Mouse (Mus musculus) induced T-regulatory cell, adult 2 months (primary cell): ENCODE results near the gene Morc1.

Source experiments
- DNase-seq: peaks from one replicate; pipeline ENCODE4 v3.0.0-alpha.2; 2012; ENCODE audit warnings: low read depth

Gene Morc1

DNA sequence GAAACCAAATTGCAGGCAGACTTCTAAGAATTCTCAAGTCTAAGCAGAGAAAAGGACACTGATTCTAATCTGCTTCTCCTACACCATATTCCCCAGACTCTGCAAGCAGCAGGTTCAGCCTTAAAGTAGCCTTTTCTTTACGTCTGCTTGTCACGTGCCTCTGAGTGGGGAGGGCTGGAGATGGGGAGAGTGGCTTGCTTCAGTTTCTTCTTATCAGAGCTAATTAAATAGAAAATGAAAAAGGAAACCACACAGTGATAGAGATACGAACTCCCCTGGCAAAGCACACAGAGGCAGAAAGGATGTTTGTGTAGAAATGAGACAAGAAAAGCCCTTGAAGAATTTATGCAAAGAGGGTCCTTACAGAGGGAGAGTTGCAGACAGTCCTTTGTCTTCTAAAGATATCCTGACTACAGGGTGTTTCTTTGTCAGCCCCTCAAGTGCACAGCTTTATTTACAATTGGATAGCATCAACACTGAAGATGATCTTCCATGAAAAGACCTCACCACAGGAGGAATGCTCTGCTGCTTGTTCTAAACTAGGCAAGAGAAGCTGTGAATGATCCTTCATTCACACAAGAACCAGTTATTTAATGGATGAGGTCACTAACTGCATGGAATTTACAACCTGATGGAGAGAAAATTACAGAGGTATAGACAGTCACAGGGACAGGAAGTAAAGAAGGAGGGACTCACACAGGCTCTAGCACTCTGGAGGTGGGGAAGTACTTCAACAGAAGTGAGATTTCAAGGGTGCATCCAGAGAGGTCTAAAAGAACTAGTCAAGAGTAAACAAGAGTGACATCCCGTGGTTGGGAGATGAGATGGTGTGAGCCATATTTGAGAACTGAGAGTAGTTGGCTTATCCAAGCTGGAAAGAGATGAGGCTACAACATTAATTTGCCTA lies 44.1 kb downstream of the Morc1 start:
- peak; percentile 1 for DNase-seq

DNA sequence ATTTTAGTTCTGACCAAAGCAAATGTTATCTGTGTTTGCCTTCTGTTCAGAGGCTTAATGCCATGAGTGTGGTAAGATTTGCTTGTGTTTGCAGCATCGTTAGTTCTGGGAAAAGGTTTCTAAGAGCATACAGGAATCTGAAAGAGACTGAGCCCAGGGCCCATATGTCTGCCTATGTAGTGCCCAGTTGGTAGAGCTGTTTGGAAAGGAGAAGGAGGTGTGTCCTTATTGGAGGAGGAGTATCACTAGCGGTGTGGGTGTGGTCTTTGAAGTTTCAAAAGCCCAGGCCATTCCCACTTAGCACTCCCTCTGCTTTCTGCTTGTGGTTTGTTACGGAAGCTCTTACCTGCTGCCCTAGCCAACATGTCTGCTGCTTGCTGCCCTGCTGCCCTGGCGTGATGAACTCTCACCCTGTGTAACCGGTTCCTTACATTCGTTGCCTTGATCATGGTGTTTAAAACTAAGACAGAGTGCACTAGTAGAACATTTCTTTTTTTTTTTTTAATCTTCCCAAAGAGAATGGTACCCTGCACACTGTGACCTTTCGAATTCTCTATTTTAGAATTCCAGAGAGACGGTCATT lies 48.3 kb downstream of the Morc1 start:
- DNase-seq, result no peak

DNA sequence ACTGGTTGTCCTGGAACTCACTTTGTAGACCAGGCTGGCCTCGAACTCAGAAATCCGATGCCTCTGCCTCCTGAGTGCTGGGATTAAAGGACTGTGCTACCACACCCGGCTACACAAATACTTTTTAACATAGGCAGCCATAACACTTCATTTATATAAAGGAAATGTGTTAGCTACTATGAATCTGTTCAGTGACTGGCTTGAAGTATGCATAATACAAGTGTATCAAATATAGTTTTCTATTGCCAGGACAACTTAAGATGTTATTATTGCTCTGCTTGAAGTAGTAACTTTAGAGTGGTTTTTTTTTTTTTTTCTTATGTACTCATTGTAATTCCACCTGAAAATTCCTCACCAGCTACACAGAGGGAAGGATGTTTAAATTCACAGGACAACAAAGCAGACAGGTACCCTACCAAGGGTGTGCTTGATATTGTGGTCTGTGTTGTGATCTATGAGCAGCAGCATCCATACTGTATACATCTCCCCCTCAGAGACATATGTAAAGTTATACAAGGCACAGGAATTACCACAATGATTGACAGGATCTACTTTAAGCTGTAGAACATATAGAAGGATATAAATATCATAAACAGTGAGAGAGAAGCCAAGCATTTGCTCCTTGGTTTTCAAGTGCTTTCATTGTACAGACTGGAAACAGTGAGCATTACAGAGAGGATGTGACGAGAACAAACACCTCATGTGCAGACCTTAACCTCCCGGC lies 85.9 kb downstream of the Morc1 start:
- no peak for DNase-seq

DNA sequence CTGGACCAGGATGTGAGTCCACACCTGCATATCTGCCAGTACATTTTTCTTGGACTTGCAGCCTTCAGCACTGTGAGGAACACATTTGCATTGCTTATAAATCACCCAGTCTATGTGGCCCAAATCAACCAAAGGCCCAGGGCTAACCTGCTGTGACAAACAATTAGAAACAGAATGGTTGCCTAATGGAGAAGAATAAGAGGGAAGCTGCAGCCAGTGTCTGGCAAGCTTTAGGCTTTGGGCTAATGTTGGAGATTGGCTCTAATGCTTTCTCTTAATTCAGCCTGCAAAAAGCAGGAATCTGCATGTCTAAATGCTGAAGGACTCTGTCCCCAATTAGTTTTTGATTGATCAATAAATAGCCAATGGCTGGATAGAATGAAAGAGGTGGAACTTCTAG lies 88.5 kb downstream of the Morc1 start:
- DNase-seq, result no peak

DNA sequence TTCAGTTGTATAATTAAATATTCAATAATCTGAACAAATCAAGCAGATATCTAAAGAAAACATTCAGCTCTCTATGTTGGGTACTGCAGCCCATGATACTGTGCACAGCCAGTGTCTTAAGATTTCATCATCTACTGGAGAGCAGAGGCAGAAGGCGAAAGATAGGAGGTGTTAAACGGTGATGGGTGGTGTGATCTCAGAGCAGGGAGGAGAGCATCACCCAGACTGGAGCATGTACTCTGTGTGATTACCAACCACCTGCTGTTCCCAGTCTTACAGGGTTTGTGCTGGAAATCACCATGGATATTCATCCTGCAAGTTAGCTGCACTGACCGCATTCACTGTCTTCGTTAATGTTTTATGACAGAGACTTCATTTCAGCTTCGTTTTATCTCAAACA lies 106.1 kb downstream of the Morc1 start:
- DNase-seq, result no peak

DNA sequence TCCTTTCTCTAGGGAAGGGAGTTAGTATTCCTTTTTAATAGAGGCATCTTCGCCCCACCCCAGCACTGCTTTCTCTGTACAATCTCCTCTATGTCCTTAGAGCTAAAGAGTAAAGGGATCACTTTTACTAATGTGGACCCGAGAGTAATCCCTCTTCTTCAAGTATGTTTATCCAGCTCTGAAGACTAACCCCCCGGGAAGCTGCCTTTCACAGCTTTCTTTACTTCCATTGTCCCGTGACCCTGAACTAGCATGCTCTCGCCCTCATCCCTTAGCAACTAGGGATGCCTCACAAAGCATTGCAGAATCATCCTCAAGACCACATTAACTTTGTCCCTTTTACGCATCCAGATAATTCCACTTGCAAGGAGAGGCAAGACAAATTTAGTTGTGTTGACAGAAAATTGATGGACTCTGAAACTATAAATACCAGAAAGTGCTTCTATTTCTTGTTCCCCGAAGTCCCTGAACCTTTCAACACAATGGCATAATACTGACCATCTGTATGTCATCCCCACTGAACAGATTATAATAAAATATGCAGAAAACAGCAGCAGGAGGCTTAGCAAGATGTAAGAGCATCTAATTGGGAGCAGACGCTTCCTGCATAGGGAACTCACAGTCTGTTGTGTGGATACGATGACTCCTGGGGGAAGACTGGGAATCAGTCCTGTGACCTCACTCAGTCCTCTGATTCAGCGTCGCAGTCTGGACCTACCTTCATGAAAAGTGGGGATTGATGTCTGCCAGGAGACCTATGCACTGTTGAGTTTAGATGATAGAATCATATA lies 131.4 kb downstream of the Morc1 start:
- DNase-seq, result no peak

DNA sequence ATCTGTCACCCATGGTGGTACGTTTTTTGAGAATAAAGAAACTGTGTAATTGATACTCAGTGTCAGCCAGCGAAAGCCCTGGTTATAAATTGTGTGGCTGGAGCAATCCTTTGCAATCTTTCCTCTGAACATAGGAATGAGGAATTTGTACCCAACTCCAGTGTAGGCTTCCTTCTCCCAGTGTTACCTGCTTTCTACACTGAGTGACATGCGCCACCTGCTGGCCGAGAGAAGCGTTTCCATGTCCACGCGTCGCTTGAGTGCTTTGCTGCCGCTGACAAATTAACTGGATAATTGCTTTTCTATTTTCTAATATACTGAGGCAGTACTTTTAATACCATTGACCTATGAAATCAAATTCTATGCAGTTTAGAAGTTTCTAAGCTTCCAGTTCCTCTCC lies 139.3 kb downstream of the Morc1 start:
- peak; percentile 77 for DNase-seq

DNA sequence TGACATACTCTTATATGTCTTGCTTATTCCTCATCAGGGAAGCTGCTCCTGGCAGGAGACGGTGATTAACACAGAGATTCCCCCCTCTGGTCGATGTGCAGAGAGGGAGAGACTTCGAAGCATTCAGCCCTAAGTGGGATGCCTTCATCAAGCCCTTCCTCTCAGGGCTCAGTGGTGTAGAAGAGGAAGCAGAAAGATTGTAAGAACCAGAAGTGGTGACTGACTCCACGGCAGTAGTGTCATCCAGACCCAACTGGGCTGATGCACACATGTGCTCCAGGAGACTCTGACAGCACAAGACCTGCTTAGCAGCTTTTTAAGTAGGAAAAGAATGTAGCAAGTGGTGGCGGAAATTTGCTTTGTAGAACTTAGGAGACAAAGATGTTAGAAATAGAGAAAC lies 143.0 kb downstream of the Morc1 start:
- no peak for DNase-seq

DNA sequence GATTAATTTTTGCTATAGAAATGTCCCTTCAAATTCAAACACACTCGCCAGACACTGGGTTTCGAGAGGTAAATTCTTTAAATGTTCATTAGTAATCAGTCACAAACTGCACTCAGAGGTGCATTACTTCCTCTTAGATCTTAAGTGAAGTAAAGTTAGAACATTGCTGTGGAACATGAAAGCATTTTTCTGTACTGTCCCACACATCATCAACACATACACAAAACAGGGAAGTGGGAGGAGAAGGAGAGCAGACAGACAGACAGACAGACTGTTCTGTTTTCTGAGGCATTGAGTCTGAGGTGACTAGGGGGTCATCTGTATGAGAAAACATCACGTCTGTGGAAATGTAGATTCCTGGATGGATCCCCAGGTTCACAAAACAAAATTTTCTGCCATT lies 143.5 kb downstream of the Morc1 start:
- DNase-seq, result no peak

DNA sequence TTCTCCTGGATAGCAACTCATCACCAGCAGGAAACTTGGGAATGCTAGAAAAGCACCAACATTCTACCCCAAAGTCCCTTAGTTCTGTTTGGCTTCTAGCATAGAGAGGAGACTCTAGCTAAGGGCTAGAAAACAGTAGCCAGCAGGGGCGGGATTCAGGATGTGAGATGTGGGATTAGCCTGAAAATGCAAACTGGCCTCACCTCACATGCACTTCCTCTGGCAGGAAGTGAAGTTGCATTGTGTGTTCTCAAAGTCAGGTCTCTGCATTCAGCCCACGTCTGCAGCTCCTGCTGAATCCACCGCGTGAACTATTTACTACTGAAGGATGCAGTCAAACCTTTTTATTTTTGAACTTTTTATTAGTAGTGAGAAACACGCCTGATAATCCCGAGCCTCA lies 154.3 kb downstream of the Morc1 start:
- peak; percentile 18 for DNase-seq

DNA sequence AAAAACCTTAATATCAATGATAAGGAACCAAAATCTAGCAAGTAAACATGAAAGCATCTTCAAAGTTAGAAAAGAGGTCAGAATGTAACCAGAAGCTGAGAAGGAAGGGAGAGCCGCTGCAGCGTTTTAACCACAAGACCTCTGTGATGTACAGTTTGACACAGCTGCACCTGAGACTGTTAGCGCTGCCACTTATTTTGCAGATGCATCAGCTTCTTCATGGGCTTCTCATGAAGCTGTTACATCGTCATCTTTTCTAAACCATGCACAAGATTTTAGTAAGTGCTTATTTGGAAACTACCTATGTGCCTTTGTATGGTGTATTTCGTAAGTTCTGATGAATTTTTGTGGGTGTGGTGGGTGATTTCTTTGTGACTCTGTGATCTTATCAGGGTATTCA lies 163.4 kb downstream of the Morc1 start:
- peak; percentile 80 for DNase-seq

DNA sequence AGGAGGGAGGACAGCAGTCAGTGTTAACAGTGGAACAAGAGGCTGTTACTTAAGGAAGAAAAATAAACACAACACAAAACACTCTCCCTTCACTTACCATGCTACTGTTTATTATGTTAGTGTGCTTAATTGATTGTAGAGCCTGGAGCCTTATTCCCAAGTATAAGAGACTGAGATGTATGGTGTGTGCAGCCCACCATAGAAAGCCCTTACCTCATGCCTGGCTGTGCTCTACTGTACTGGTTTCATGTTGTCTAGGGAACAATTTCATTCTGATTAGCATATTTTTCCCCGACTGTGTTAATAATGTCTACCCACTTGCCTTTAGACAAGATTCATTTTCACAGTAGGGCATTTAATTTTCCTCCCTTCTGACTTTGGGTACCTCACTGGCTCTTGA lies 164.2 kb downstream of the Morc1 start:
- no peak for DNase-seq

DNA sequence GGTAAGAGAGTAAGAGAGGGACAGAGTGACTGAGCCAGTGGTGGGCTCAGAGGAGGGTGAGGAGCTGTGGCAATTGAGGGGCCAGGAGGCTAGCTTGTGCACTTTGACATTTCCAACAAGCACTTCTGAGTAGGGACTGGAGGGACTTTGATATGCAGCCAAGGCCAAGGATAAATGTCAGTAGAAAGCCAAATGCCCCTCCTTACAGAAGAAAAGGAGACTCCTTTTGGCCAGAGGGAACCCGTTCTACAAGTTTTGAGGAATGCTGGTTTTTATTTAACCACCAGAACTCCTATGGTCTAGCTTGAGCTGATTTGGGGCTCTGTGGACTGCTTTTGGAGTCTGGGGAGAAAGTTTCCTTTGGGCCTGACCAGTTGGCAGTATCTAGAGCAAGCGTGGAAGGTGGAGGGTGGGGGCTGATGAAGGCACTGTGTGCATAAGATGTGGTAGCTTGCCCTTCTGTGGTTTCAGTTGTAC lies 172.7 kb downstream of the Morc1 start:
- no peak for DNase-seq

DNA sequence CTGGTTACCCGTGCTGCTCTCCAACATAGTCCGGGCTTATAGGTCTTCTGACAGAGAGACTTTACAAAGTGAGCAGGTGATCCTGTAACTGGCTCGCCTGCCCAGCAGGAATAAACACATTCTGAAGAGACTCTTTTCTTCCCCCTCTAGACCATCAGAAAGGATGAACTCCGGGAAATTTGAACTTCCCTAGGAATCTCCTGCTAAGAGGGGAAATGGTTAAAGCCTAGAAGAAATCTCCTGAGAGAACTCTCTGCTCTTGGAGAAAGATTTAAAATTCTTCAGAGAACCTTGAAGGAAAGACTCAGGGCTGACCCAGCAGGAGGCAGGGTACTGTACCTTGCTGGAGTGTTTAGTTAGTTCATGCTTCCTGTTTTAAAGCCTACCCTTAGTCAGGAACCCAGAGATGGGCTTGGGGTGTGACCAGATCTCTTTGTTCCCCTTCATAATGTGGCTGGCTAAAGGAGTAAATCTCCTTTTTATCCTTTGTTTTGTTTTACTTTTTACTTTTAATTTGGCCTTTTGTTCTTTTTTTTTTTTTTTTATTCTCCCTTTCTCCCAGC lies 175.5 kb downstream of the Morc1 start:
- no peak for DNase-seq

DNA sequence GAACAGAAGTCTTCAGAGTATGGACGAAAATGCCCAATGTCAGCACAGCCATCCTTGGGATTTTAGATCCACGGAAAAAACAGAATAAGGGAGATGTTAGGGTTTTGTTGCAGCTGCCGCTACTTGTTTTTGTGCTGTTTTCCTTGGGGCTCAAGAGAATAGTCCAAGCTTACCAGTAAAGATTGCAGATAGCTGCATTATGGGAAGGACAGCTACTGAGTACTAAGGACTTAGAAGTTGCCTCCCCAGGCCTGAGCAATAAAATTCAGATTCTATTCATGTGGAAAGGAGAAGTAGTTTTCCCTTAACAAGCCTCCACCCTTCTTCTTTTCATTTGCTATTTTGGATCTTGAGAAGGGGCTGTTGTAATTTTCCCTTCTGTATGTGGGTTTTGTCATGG lies 177.2 kb downstream of the Morc1 start:
- no peak for DNase-seq

DNA sequence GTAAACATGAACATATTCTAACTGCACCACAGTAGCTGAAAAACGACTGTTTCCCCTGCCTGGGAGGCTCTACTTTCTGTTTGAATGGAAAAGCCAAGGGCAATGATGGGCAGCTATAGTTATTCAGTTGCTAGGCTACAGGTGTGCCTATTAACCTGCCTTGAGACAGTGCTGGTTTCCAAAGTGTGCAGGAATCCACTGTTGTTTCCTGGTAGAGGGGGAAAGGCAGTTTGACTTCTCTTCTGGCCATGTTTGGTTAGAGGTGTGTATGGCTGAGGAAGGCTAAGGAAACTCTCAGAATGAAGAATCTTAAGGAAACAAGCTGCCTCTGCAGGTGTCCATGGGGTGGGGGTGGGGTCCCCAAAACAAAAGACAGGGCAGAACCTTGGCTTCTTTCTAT lies 179.8 kb downstream of the Morc1 start:
- no peak for DNase-seq

DNA sequence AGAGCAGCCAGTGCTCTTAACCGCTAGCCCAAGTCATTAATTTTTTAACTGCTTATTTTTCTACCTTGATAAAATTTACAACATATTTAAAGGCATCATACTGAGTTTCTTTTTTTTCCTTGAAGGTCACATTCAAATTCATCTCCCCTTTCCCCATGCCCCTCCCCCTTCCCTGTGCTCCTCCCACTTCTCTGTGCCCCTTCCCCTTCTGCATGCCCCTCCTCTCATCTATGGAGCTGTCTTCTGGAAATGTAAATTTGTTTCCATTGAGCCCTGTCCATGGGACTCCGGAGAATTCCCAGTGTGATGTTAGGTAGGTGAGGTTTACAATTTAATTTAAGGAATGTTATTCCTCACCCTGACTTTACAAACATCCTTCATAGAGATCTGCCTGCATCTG lies 180.4 kb downstream of the Morc1 start:
- no peak for DNase-seq

DNA sequence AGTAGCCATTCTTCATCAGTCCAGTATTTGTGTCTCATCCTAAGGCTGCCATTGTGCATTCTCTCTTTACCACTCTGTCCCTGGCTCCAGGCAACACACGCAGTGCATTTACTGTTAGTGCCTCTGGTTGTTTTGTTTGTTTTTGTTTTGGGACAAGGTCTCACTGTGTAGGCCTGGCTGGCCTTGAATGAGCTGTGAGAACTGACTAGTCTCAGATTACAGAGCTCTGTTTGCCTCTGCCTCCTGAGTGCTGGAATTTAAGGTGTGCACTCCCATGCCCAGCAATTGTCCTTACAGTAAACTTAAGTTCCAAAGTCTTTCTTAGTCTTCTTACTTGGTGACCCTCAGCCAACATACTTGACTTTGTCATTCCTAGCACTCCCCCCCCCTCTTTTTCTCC lies 182.7 kb downstream of the Morc1 start:
- DNase-seq, result no peak

DNA sequence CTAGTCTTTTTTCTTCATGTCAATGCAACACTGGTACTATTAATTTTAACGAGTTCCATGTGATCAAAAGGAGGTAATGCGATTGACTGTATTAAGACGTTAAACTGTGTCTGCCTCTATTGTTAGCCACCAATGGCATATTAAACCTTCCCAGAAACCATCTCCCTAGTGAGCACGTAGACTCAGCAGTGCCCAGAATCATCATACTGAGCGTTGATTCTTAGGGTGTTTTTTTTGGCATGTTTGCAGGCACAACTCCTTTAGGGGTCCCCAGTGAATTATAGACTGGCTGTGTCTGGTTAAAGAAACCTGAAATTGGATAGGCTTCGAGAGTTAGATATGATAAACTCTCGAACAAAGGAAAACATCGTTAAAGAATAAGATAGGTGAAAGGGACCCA lies 189.5 kb downstream of the Morc1 start:
- DNase-seq, result no peak

DNA sequence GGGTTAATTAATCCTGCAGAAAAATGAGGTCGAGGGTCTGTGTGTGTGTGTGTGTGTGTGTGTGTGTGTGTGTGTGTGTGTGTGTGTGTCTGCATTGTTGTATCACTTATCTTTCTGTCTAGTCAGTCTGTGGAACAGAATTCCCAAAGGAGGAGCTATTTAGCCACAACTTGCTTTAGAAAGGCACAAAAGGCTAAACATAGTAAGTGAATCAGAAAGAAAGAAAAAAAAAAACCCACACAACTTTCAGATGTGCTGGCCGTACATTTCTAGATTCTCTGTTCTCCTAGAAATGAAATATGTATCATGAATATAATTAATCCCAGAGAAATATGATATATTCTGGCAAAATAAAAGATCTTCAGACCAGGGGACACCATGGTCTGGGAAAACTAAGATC lies 190.0 kb downstream of the Morc1 start:
- DNase-seq, result no peak

DNA sequence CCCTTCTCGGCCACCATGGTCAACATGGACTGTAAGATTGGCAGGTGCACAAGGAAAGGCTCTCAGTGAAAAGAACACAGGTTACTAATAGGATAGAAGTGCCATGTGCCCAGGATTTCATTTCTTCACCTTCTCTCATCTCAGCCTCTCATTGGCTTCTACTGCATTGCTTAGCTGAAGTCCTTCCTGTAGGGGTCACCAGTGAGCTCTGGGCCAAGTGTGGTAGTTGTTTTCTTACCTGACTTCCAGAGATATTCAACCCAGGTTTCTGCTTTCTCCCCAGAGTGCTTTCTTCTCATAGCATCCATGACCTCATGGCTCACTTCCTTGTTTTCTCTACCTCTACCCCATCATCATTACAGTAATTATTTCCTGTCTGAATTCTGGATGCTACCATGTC lies 192.4 kb downstream of the Morc1 start:
- DNase-seq, result peak; percentile 74

DNA sequence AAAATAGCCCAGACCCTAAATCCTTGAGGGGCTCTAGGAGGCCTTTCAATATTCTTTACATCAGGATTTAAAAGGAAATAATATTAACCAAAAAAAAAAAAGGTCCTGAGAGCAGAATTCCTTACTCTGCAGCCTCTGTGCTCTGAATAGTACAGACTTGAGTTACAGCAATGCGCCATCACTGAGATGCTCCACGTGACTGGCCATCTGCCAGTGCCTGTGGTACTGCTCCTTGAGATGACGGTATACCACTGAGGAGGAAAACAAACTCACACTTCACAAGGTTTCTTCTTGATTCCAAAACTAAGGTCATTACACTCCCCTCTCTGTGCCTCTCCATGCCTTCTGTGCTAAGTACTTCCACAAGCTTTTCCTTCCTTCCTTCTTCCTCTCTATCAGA lies 195.1 kb downstream of the Morc1 start:
- DNase-seq, result no peak
